Mouse (Mus musculus): Measurements from ENCODE around the gene Chrna9.

GRCm38 (mm10) chr5:66004134-66004925 lies 69.6 kb downstream of the Chrna9 start, which contains the start of gene 9130230L23Rik:
- TF ChIP-seq GATA1 (IDR thresholded peaks at IDR 0.05; ENCODE audit: borderline replicate concordance, low read length) (no peak), CTCF (IDR thresholded peaks at IDR 0.05; ENCODE audit: low read depth, low read length) (no peak), POLR2AphosphoS5 (IDR thresholded peaks at IDR 0.05; ENCODE audit: insufficient replicate concordance, low read depth, low read length) (no peak), TAL1 (conservative IDR thresholded peaks at IDR 0.05; ENCODE audit: low read depth, low read length) (no peak)

Data from G1E (cell line).